Mouse (Mus musculus) kidney, adult 2 months (tissue): ENCODE results near the gene Asgr1. TPM values are rescaled to one million over a fixed set of nuclear protein-coding genes. Genes with fewer than 3 reads are reported as not detected.

Experiments used
- DNase-seq: peaks from one replicate; pipeline ENCODE4 v3.0.0; 2021
- H3K27ac ChIP-seq: fragments of 200-500 bp; 2 replicates; pipeline ENCODE4 v1.5.1; 2012; ENCODE audit warnings: low read depth, low read length, control low read depth, inconsistent platforms; ENCODE audit not compliant: insufficient read depth
- H3K27me3 ChIP-seq: fragments of 200-500 bp; replicated peaks from 2 replicates; pipeline ENCODE4 v1.6.1; 2012; ENCODE audit warnings: mild to moderate bottlenecking, moderate library complexity, low read length, inconsistent platforms; ENCODE audit not compliant: control insufficient read depth, insufficient read depth
- H3K36me3 ChIP-seq: fragments of 200-500 bp; 2 replicates; pipeline ENCODE4 v1.6.1; 2012; ENCODE audit warnings: mild to moderate bottlenecking, moderate library complexity, low read length, inconsistent platforms; ENCODE audit not compliant: control insufficient read depth, insufficient read depth
- H3K4me1 ChIP-seq: fragments of 200-500 bp; 2 replicates; pipeline ENCODE4 v1.6.1; 2011; ENCODE audit warnings: low read length; ENCODE audit not compliant: control insufficient read depth, insufficient read depth
- H3K4me3 ChIP-seq: fragments of 200-500 bp; 2 replicates; pipeline ENCODE4 v1.5.1; 2011; ENCODE audit warnings: mild to moderate bottlenecking, low read depth, low read length, control low read depth; ENCODE audit not compliant: insufficient read depth
- CTCF ChIP-seq: fragments of 200-500 bp; conservative IDR thresholded peaks from 2 replicates; pipeline ENCODE4 v1.5.1; 2011; ENCODE audit warnings: low read depth, mild to moderate bottlenecking, control low read depth, low read length, moderate library complexity, mixed read lengths; ENCODE audit not compliant: insufficient read depth, insufficient read length
- POLR2A ChIP-seq: fragments of 200-500 bp; IDR thresholded peaks from one replicate; pipeline ENCODE4 v1.6.1; 2011; ENCODE audit warnings: low read depth, low read length, control low read depth
- WGBS: fragments of 180-500 bp; shearing (Covaris S2); methylation state at CpG from one replicate; pipeline ENCODE4 v1.1.7; 2018; 5-methylcytosine and 5-hydroxymethylcytosine counted together
- polyA plus RNA-seq: library from polyadenylated mRNA; depleted of rRNA; stranded (reverse); fragments of >200 nt; gene quantifications from 2 replicates; pipeline ENCODE4 v1.2.3, GENCODE M21; 2012

The Asgr1 gene
- polyA plus RNA-seq, 1 experiment = 0.25 TPM

DNA sequence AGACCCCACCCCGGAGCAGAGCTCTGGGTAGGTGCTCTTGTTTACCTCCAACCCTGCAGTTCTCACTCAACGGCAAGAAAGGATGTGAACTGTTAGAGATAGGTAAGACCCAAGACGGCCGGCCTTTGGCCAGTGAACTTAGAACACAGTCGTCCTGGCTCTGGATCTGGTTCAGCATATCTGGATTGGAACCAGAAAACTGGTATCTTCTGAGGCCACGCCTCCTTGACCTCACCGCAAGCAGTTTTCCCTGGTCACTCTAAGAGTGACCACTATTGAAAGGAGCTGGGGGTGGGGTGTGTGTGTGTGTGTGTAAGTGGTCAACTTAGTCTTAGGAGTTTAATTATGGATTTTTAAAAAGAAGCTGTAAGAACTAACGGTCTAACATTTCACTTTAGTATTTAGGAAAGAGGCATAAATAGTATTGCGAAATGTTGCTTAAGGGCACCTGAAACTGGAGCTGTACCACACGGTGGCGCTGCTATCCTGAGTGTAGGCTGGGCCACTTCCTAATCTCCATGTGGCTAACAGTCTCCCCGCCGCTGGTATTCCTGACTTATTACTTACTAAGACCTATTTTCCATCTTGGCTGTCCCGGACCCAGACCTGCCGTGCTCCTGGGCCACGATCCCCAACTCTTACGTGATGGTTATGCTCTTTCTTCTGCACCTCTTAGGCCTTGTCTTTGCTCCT, 20.6 kb downstream of the Asgr1 start:
- Histone ChIP-seq H3K27me3 (no peaks in the 10 kb centered on the region), H3K36me3 (no peaks in the 10 kb centered on the region), H3K27ac (no peak overlapping the region), H3K4me3 (no peak overlapping the region), H3K4me1 (no peaks in the 10 kb centered on the region)
- TF ChIP-seq POLR2A = no peak
- peak; percentile 97 for TF ChIP-seq CTCF
- WGBS = 21% methylated on average over 17 of the region's 17 CpGs
- peak; percentile 81 for DNase-seq

DNA sequence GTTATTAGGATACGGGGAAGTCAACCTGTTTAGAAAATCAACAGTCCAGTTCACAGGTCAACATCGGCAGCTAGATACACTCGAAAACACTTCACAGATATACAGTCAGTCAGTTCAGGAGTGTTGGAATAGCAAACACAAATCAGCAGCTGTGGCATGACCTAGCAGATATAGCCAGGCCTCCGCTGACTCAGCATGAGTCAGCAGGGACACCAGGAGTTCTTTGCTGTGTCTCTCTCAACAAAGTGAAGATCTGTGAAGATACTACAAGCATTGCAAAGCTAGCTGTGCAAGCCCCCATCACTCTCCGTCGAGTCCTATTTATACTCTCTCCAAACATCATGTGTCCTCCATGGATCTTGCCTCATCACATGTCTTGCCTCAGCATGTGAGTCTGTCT, 21.7 kb downstream of the Asgr1 start:
- no peak for DNase-seq
- WGBS = 68% methylated on average over 6 of the region's 6 CpGs
- no peaks in the 10 kb centered on the region for H3K4me1 ChIP-seq
- H3K27ac ChIP-seq = no peak overlapping the region
- no peak overlapping the region for H3K4me3 ChIP-seq
- TF ChIP-seq CTCF = no peak
- no peak for TF ChIP-seq POLR2A
- no peaks in the 10 kb centered on the region for H3K36me3 ChIP-seq
- H3K27me3 ChIP-seq = no peaks in the 10 kb centered on the region

DNA sequence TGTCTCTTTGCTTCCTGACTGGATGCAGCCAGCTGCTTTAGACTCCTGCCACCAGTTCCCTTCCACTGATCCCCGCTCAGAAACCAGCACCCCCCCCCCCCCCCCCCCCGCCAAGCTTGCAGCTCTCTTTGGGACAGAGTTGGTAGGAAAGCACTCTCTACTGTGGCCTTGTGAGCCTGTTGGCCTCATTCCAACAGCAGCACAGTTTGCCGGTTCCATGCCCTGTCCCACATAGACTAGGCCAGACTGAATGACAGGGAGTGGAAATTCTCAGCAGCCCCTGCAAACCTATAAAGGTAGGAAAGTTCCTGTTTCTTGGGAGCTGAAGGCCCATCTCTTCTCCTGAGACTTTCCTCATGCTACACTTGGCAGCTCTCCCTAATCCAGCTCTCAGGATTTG, 23.6 kb downstream of the Asgr1 start:
- Histone ChIP-seq H3K27me3 (no peaks in the 10 kb centered on the region), H3K36me3 (no peaks in the 10 kb centered on the region), H3K27ac (no peak overlapping the region), H3K4me1 (no peaks in the 10 kb centered on the region), H3K4me3 (no peak overlapping the region)
- DNase-seq = no peak
- no peak for TF ChIP-seq POLR2A
- TF ChIP-seq CTCF = no peak
- WGBS = 41% methylated on average over 3 of the region's 3 CpGs

DNA sequence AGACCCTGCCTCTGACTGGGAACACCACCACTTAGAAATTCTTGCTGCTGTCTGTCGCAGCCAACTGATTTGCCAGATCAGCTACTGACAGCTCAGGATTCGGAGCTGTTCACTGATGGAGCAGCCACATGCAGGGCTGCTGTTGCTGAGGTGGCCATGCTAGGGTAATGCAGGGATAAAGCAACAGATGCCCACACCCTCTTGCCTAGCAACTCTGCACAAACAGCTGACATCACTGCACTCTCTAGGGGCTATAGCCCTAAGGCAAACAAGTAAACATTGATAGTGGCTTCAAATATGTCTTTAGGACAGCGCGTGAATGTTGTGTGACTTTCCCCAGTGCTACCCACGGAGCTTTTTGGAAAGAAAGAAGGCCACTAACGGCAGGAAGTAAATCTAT, 25.3 kb downstream of the Asgr1 start:
- no peaks in the 10 kb centered on the region for H3K36me3 ChIP-seq
- no peak for DNase-seq
- H3K4me1 ChIP-seq = no peaks in the 10 kb centered on the region
- no peaks in the 10 kb centered on the region for H3K27me3 ChIP-seq
- WGBS = 78% methylated on average over 6 of the region's 6 CpGs
- no peak overlapping the region for H3K27ac ChIP-seq
- H3K4me3 ChIP-seq = no peak overlapping the region
- no peak for TF ChIP-seq POLR2A
- TF ChIP-seq CTCF = no peak

DNA sequence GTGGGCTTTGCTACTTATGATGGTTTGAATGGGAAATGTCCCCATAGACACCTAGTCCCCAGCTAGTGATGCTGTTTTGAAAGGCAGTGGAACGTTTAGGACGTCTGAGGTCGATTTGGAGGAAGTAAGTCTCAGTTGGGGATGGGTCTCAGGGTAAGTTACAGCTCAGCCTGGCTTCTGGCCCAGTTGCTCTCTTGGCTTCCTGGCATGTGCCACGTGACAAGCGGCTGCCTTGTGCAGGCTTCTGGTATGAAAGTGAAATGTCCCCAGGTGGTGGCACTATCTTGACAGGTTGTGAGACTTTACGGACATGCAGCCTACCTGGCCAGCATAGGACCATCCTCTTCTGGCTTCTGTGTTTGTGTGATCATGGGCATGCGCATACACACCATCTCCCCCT, 26.0 kb downstream of the Asgr1 start:
- no peak overlapping the region for H3K27ac ChIP-seq
- no peaks in the 10 kb centered on the region for H3K36me3 ChIP-seq
- DNase-seq = peak; percentile 61
- H3K4me1 ChIP-seq = no peaks in the 10 kb centered on the region
- WGBS = 45% methylated on average over 7 of the region's 7 CpGs
- no peaks in the 10 kb centered on the region for H3K27me3 ChIP-seq
- H3K4me3 ChIP-seq = no peak overlapping the region
- TF ChIP-seq CTCF = peak; percentile 39
- no peak for TF ChIP-seq POLR2A

DNA sequence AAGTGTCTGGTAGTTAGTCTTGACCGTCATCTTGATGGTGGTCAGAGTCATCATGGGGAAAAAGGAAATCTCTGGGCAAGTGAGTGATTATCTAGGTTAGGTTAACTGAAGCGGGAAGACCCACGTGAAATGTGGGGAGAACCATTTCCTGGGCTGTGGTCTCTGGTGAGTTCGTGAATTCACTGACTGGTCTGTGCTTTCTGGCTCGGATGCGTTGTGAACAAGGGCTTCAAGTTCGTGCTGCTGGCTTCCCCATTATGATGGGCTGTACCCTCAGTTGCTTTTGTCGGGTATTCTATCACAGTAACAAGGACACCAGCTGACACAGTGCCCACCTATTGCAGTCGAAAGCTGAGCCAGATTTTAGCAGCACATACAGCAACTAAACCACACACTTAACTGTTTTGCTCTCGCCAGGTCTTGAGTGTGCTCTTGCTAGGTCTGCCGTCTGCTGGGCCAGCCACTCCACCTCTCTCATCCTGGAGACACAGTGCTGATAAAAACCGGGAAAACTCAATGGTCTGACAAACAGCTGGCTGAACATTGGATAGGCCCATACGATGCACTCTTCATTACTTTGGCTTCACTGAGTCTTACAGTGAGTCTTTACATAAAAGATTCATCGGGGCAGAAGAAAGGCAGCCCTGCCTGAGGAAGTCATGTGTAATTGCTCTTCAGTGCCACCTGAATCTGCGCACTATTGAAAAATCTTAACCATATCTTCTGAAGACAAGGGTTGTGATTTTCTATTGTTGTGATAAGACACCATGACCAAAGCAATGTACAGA, 27.1 kb downstream of the Asgr1 start:
- H3K4me3 ChIP-seq = no peak overlapping the region
- H3K4me1 ChIP-seq = no peaks in the 10 kb centered on the region
- no peaks in the 10 kb centered on the region for H3K36me3 ChIP-seq
- no peak overlapping the region for H3K27ac ChIP-seq
- H3K27me3 ChIP-seq = no peaks in the 10 kb centered on the region
- 84% methylated on average over 15 of the region's 15 CpGs for WGBS
- TF ChIP-seq CTCF = no peak
- no peak for TF ChIP-seq POLR2A
- no peak for DNase-seq

DNA sequence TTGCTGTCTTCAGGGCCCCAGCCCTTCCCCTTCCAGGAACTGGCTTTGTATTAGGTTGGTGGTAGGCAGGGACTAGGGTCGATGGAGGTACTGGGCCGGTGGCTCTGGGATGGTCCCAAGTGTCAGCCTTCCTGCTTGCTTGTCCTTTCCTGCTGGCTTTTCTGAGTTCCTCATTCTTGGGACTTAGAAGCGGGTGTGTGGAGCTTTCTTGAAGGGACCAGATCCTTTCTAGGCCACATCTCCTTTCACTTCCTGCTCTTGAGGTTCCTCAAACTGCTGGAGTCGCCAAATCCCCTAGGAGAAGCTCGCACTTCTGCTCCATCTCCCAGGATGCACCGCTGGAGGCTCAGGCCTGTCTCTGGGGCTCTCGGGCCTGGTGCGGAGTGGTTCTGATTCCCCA, 30.7 kb downstream of the Asgr1 start:
- 83% methylated on average over 8 of the region's 8 CpGs for WGBS
- no peak for DNase-seq
- Histone ChIP-seq H3K27me3 (no peaks in the 10 kb centered on the region), H3K36me3 (no peaks in the 10 kb centered on the region), H3K4me3 (no peak overlapping the region), H3K4me1 (no peaks in the 10 kb centered on the region), H3K27ac (no peak overlapping the region)
- no peak for TF ChIP-seq CTCF
